Mouse (Mus musculus): ENCODE data around the gene Il1rapl2. TPM values are rescaled to one million over a fixed set of nuclear protein-coding genes. Genes with fewer than 3 reads are reported as not detected.

The Il1rapl2 gene
- polyA plus RNA-seq, 2 experiments = not detected

- H3K4me2 ChIP-seq (ENCODE audit: low read depth) = no peak overlapping the region
- H3K4me3 ChIP-seq (ENCODE audit: insufficient read depth in 1 of 2, low read depth in 2 of 2, low read length in 2 of 2) = no peak overlapping the region
- H3K9me3 ChIP-seq (ENCODE audit: control insufficient read depth, low read length) = no peaks in the 10 kb centered on the region
- no peak overlapping the region for H3K27ac ChIP-seq
- no peak overlapping the region for H3K9ac ChIP-seq (replicated peaks)
- no peak for ATAC-seq (ENCODE audit: insufficient read depth)
- TF ChIP-seq EP300 (IDR thresholded peaks at IDR 0.05; ENCODE audit: low read depth) (no peak), CTCF (IDR thresholded peaks at IDR 0.05; ENCODE audit: low read depth) (no peak)
- DNase-seq (ENCODE audit: low read depth in 3 of 3, low spot score in 3 of 3) = no peak
- H3K4me1 ChIP-seq (replicated peaks; ENCODE audit: control insufficient read depth in 2 of 2, insufficient read depth in 2 of 2, low read length in 1 of 2) = no peaks in the 10 kb centered on the region
- WGBS (ENCODE audit: insufficient replicate concordance) = 39% methylated on average over 3 of the region's 3 CpGs
- H3K27me3 ChIP-seq (ENCODE audit: control insufficient read depth, insufficient read depth, low read length) = no peaks in the 10 kb centered on the region
- H3K36me3 ChIP-seq (replicated peaks; ENCODE audit: control insufficient read depth, insufficient read depth, low read depth) = no peaks in the 10 kb centered on the region
Observed at GRCm38 (mm10) chrX:138505049-138505448, 934.6 kb downstream of the Il1rapl2 start.

- no peaks in the 10 kb centered on the region for H3K4me1 ChIP-seq (replicated peaks; ENCODE audit: control insufficient read depth in 2 of 2, insufficient read depth in 2 of 2, low read length in 1 of 2)
- H3K27ac ChIP-seq = no peak overlapping the region
- DNase-seq (ENCODE audit: low read depth in 3 of 3, low spot score in 3 of 3) = no peak
- H3K9me3 ChIP-seq (ENCODE audit: control insufficient read depth, low read length) = no peaks in the 10 kb centered on the region
- H3K4me2 ChIP-seq (ENCODE audit: low read depth) = no peak overlapping the region
- no peak overlapping the region for H3K4me3 ChIP-seq (ENCODE audit: insufficient read depth in 1 of 2, low read depth in 2 of 2, low read length in 2 of 2)
- no peak overlapping the region for H3K9ac ChIP-seq (replicated peaks)
- no peaks in the 10 kb centered on the region for H3K36me3 ChIP-seq (replicated peaks; ENCODE audit: control insufficient read depth, insufficient read depth, low read depth)
- no peak for TF ChIP-seq CTCF (IDR thresholded peaks at IDR 0.05; ENCODE audit: low read depth)
- TF ChIP-seq EP300 (IDR thresholded peaks at IDR 0.05; ENCODE audit: low read depth) = no peak
- WGBS (ENCODE audit: insufficient replicate concordance) = 11% methylated on average over 3 of the region's 3 CpGs
- ATAC-seq (ENCODE audit: insufficient read depth) = no peak
- no peaks in the 10 kb centered on the region for H3K27me3 ChIP-seq (ENCODE audit: control insufficient read depth, insufficient read depth, low read length)
Observed at GRCm38 (mm10) chrX:138620106-138620505, 1049.7 kb downstream of the Il1rapl2 start.

- no peak for DNase-seq (ENCODE audit: low read depth in 3 of 3, low spot score in 3 of 3)
Observed at GRCm38 (mm10) chrX:138625311-138625710, 1054.9 kb downstream of the Il1rapl2 start.

GRCm38 (mm10) chrX:138722372-138722771 is 1152.0 kb downstream of the Il1rapl2 start:
- Histone ChIP-seq H3K9me3 (ENCODE audit: control insufficient read depth, low read length) (no peaks in the 10 kb centered on the region), H3K27ac (no peak overlapping the region), H3K4me1 (replicated peaks; ENCODE audit: control insufficient read depth in 2 of 2, insufficient read depth in 2 of 2, low read length in 1 of 2) (no peaks in the 10 kb centered on the region), H3K4me3 (ENCODE audit: insufficient read depth in 1 of 2, low read depth in 2 of 2, low read length in 2 of 2) (no peak overlapping the region), H3K4me2 (ENCODE audit: low read depth) (no peak overlapping the region), H3K36me3 (replicated peaks; ENCODE audit: control insufficient read depth, insufficient read depth, low read depth) (no peaks in the 10 kb centered on the region), H3K9ac (replicated peaks) (no peak overlapping the region), H3K27me3 (ENCODE audit: control insufficient read depth, insufficient read depth, low read length) (no peaks in the 10 kb centered on the region)
- WGBS (ENCODE audit: insufficient replicate concordance) = 22% methylated on average over 1 of the region's 1 CpGs
- TF ChIP-seq CTCF (IDR thresholded peaks at IDR 0.05; ENCODE audit: low read depth) (no peak), EP300 (IDR thresholded peaks at IDR 0.05; ENCODE audit: low read depth) (no peak)
- ATAC-seq (ENCODE audit: insufficient read depth) = no peak
- DNase-seq (ENCODE audit: low read depth in 3 of 3, low spot score in 3 of 3) = no peak

More at GRCm38 (mm10) chrX:138625311-138625710, 1054.9 kb downstream of the Il1rapl2 start:
- Histone ChIP-seq H3K36me3 (replicated peaks; ENCODE audit: control insufficient read depth, insufficient read depth, low read depth) (no peaks in the 10 kb centered on the region), H3K27me3 (ENCODE audit: control insufficient read depth, insufficient read depth, low read length) (no peaks in the 10 kb centered on the region), H3K4me2 (ENCODE audit: low read depth) (no peak overlapping the region), H3K9me3 (ENCODE audit: control insufficient read depth, low read length) (no peaks in the 10 kb centered on the region), H3K4me1 (replicated peaks; ENCODE audit: control insufficient read depth in 2 of 2, insufficient read depth in 2 of 2, low read length in 1 of 2) (no peaks in the 10 kb centered on the region), H3K27ac (no peak overlapping the region), H3K9ac (replicated peaks) (no peak overlapping the region), H3K4me3 (ENCODE audit: insufficient read depth in 1 of 2, low read depth in 2 of 2, low read length in 2 of 2) (no peak overlapping the region)
- TF ChIP-seq CTCF (IDR thresholded peaks at IDR 0.05; ENCODE audit: low read depth) (no peak), EP300 (IDR thresholded peaks at IDR 0.05; ENCODE audit: low read depth) (no peak)
- no peak for ATAC-seq (ENCODE audit: insufficient read depth)

- TF ChIP-seq CTCF (IDR thresholded peaks at IDR 0.05; ENCODE audit: low read depth) = no peak
- no peak for TF ChIP-seq EP300 (IDR thresholded peaks at IDR 0.05; ENCODE audit: low read depth)
- Histone ChIP-seq H3K9me3 (ENCODE audit: control insufficient read depth, low read length) (no peaks in the 10 kb centered on the region), H3K4me1 (replicated peaks; ENCODE audit: control insufficient read depth in 2 of 2, insufficient read depth in 2 of 2, low read length in 1 of 2) (no peaks in the 10 kb centered on the region), H3K27me3 (ENCODE audit: control insufficient read depth, insufficient read depth, low read length) (no peaks in the 10 kb centered on the region), H3K4me3 (ENCODE audit: insufficient read depth in 1 of 2, low read depth in 2 of 2, low read length in 2 of 2) (no peak overlapping the region), H3K36me3 (replicated peaks; ENCODE audit: control insufficient read depth, insufficient read depth, low read depth) (no peaks in the 10 kb centered on the region), H3K4me2 (ENCODE audit: low read depth) (no peak overlapping the region), H3K27ac (no peak overlapping the region), H3K9ac (replicated peaks) (no peak overlapping the region)
- DNase-seq (ENCODE audit: low read depth in 3 of 3, low spot score in 3 of 3) = no peak
- no peak for ATAC-seq (ENCODE audit: insufficient read depth)
- WGBS (ENCODE audit: insufficient replicate concordance) = 32% methylated on average over 3 of the region's 3 CpGs
Observed at GRCm38 (mm10) chrX:138800958-138801357, 1230.5 kb downstream of the Il1rapl2 start.

Data from liver, embryonic 14.5 days (tissue).